9 mouse cellular contexts compared by ENCODE assay signal in the genomic region with DNA sequence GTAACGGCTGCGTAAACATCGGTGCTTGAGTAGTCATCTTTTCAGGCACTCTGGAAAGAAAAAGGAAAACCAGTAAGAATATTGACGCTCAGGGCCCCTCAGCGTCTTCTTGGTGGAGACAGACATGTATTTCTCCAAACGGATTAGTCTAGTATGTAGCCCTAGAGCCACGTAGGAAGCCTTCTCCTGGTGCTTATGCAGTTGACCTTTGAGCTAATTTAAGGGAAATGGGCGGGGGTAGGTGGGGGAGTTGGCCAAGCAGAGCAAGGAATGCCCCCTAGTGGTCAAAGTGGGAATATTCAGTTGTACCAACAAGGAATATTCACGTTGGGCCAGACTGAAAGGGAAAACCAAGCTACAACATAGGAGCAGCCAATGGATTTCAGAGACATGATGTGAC. TPM values are rescaled to one million over a fixed set of nuclear protein-coding genes. Genes with fewer than 3 reads are reported as not detected.
DNase-seq lines count a peak whose midpoint lies in the region; TF ChIP-seq lines count a peak whose summit lies in the region.
"Had no signal": no experiment of that assay in that cellular context is flagged by ENCODE, and none has a peak within 500 bp of the region (broad histone marks: within the 10 kb centered on the region; RNA-seq: fewer than 3 reads in every experiment).

No protein-coding gene starts in this region.

- intact Hi-C loops in heart, postnatal 10 days (cut with DNase I) = loop anchor here (5.0 kb wide), 1 partner anchor 52 kb away; no protein-coding TSS in a partner anchor

- no peak for DNase-seq in cerebellum, adult 2 months
- no peak for DNase-seq in cerebellum, adult 8-10 months
- DNase-seq in 3T3-L1 (ENCODE audit: low read depth, low spot score) = peak; percentile 46
- peak; percentile 28 for DNase-seq in brain, embryonic 14.5 days (ENCODE audit: low read depth)
- DNase-seq in heart, postnatal 10 days = peak; percentile 80 to 82
- peak; percentile 60 for DNase-seq in mesoderm, embryonic 11.5 days (ENCODE audit: low read depth, low spot score)
- DNase-seq in left cerebral cortex, adult 8-10 months (ENCODE audit: low spot score in 2 of 2) = no peak
- DNase-seq in cerebellum, postnatal 36 days = no peak

- TF ChIP-seq POLR2A in cerebellum, adult 2 months (IDR thresholded peaks at IDR 0.05; ENCODE audit: borderline replicate concordance, insufficient read depth, low read length) = no peak
- no peak for TF ChIP-seq POLR2A in brain, embryonic 14.5 days (IDR thresholded peaks at IDR 0.05; ENCODE audit: borderline replicate concordance, extremely low read depth, insufficient read depth, insufficient read length, poor library complexity, severe bottlenecking)

- WGBS in cerebellum, adult 2 months = 59% methylated on average over 9 of the region's 9 CpGs

- H3K4me3 ChIP-seq in cerebellum, adult 2 months (replicated peaks; ENCODE audit: insufficient read depth, low read depth, low read length) = no peak overlapping the region
- H3K4me3 ChIP-seq: liver, embryonic 15.5 days had no signal

- peak; percentile 25; the same call in 1 of the 2 replicates for TF ChIP-seq CTCF in cerebellum, adult 2 months (IDR thresholded peaks at IDR 0.05; ENCODE audit: borderline replicate concordance, insufficient read depth, low read depth, low read length)
- TF ChIP-seq CTCF in brain, embryonic 14.5 days (IDR thresholded peaks at IDR 0.05; ENCODE audit: borderline replicate concordance, extremely low read depth, insufficient read depth, insufficient read length) = peak; percentile 58; the same call in 1 of the 2 replicates

- no peaks in the 10 kb centered on the region for H3K27me3 ChIP-seq in cerebellum, adult 2 months (ENCODE audit: control insufficient read depth, insufficient read depth, low read length)
- H3K27me3 ChIP-seq: liver, embryonic 15.5 days had no signal

- H3K27ac ChIP-seq in cerebellum, adult 2 months (ENCODE audit: insufficient read depth, low read length) = no peak overlapping the region
- H3K27ac ChIP-seq: liver, embryonic 15.5 days had no signal

- no peaks in the 10 kb centered on the region for H3K4me1 ChIP-seq in cerebellum, adult 2 months (ENCODE audit: control insufficient read depth, insufficient read depth, low read length)
- H3K4me1 ChIP-seq: liver, embryonic 15.5 days had no signal

RNA-seq across cellular contexts. Expression of gene Ttn, which starts 2.2 kb away (rescaled TPM):
- 0.47 and 0.67 TPM in 2 replicates for polyA plus RNA-seq in cerebellum, adult 2 months (2012; rRNA removed)
- 0.14 and 0.22 TPM in 2 replicates for polyA plus RNA-seq in brain, embryonic 14.5 days (2012; rRNA removed)
- 1,000 to 10,000 TPM; 2,261 to 2,393 TPM for total RNA-seq in heart, postnatal 10 days (2021)
- total RNA-seq in left cerebral cortex, adult 8-10 months (2022) = 1 to 10 TPM in 3 of 4 experiments, under 1 TPM in 1; 0.67 to 5.2 (median 1.9) TPM

Comparison
In these comparisons a context has a peak if more than half of its experiments do, and no peak if none do; other contexts are left out.
1. DNase-seq: peak in 3T3-L1 (single experiment), brain, embryonic 14.5 days (single experiment), heart, postnatal 10 days (2 of 2) and mesoderm, embryonic 11.5 days (single experiment); none in cerebellum, adult 2 months (0 of 2), cerebellum, adult 8-10 months (single experiment), left cerebral cortex, adult 8-10 months (0 of 2) and cerebellum, postnatal 36 days (0 of 2).
2. RNA of gene Ttn, which starts 2.2 kb away (total RNA-seq): 2,261 to 2,393 TPM in heart, postnatal 10 days; 0.67 to 5.2 TPM in left cerebral cortex, adult 8-10 months; every median in the first group is over 100 times any median in the second.